Mouse (Mus musculus): Measurements from ENCODE around the gene Capn13. TPM values are rescaled to one million over a fixed set of nuclear protein-coding genes. Genes with fewer than 3 reads are reported as not detected.

The Capn13 gene
- polyA plus RNA-seq, 1 experiment from 2014 or later: 0.26 TPM

GRCm38 (mm10) chr17:73390191-73391089 lies 10.2 kb downstream of the Capn13 start:
- peaks cover 20% of the 10 kb centered on the region for H3K4me1 ChIP-seq (replicated peaks)
- H3K4me2 ChIP-seq: no peak overlapping the region
- H3K27ac ChIP-seq (replicated peaks): peak overlapping the region; percentile 71
- no peaks in the 10 kb centered on the region for H3K36me3 ChIP-seq
- 38% methylated on average over 7 of the region's 7 CpGs for WGBS
- no peak overlapping the region for H3K9ac ChIP-seq
- H3K4me3 ChIP-seq: no peak overlapping the region
- ATAC-seq (ENCODE audit: low FRiP score, low read depth): peak; percentile 87
- no peaks in the 10 kb centered on the region for H3K27me3 ChIP-seq
- no peaks in the 10 kb centered on the region for H3K9me3 ChIP-seq

DNA sequence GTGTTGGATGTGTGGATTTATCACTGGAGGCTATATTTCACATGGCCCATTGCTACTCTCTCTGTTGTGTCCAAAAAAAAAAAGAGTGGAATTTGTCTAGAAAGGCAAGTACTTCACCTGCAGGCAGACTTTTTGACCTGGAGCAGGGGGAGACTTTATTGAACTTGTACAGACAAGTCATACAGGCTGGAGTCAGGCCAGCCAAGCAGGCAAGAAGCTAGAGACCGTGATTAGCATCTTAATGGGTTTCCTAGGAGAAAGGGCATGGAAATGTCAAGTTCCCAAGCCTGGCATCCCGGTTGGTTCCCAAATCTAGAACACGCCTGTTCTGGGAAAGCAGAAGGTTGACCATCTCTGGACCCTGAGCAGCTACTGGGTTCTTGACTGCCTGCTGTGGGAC lies 11.3 kb downstream of the Capn13 start:
- H3K36me3 ChIP-seq: no peaks in the 10 kb centered on the region
- ATAC-seq (ENCODE audit: low FRiP score, low read depth): no peak
- no peak overlapping the region for H3K4me2 ChIP-seq
- H3K4me3 ChIP-seq: no peak overlapping the region
- H3K9ac ChIP-seq: no peak overlapping the region
- H3K4me1 ChIP-seq (replicated peaks): peaks cover 20% of the 10 kb centered on the region
- H3K27ac ChIP-seq (replicated peaks): 0 out of 2 replicates have a peak overlapping the region, but pooled peaks have one; percentile 71
- H3K27me3 ChIP-seq: no peaks in the 10 kb centered on the region
- 55% methylated on average over 3 of the region's 3 CpGs for WGBS
- H3K9me3 ChIP-seq: no peaks in the 10 kb centered on the region

GRCm38 (mm10) chr17:73386581-73386980 lies 14.1 kb downstream of the Capn13 start:
- H3K36me3 ChIP-seq: no peaks in the 10 kb centered on the region

DNA sequence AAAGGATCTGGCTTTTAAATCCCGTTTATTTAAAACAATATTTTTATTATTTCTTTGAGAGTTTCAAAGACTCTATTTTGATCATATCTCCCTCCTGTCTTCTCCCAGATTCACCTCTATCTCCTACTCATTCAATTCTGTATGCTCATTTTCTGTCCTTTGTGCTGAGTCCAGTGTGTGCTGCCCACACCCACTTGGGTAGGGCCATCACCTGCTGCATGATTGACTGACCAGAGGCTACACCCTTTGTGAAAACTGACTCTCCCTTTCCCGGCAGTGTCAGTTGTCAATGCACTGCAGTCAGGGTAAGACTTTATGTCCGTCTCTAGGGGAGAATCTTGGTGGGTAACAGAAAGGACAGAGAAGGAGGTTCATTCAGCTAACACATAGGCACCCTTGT lies 14.7 kb downstream of the Capn13 start:
- H3K4me1 ChIP-seq (replicated peaks): peaks cover 20% of the 10 kb centered on the region
- no peaks in the 10 kb centered on the region for H3K9me3 ChIP-seq
- no peak overlapping the region for H3K4me3 ChIP-seq
- no peaks in the 10 kb centered on the region for H3K27me3 ChIP-seq
- H3K36me3 ChIP-seq: no peaks in the 10 kb centered on the region
- no peak overlapping the region for H3K4me2 ChIP-seq
- H3K9ac ChIP-seq: no peak overlapping the region
- no peak overlapping the region for H3K27ac ChIP-seq (replicated peaks)
- ATAC-seq (ENCODE audit: low FRiP score, low read depth): no peak
- WGBS: 77% methylated on average over 3 of the region's 3 CpGs

More at GRCm38 (mm10) chr17:73386581-73386980, 14.1 kb downstream of the Capn13 start:
- Histone ChIP-seq H3K4me2 (no peak overlapping the region), H3K4me1 (replicated peaks) (peaks cover 20% of the 10 kb centered on the region), H3K4me3 (no peak overlapping the region), H3K27me3 (no peaks in the 10 kb centered on the region), H3K27ac (replicated peaks) (no peak overlapping the region), H3K9me3 (no peaks in the 10 kb centered on the region), H3K9ac (no peak overlapping the region)
- ATAC-seq (ENCODE audit: low FRiP score, low read depth): no peak
- WGBS: 81% methylated on average over 2 of the region's 2 CpGs

GRCm38 (mm10) chr17:73382327-73383014 lies 18.2 kb downstream of the Capn13 start:
- no peaks in the 10 kb centered on the region for H3K36me3 ChIP-seq
- no peak overlapping the region for H3K4me2 ChIP-seq
- no peak overlapping the region for H3K4me3 ChIP-seq
- no peak overlapping the region for H3K9ac ChIP-seq
- H3K4me1 ChIP-seq (replicated peaks): no peaks in the 10 kb centered on the region
- H3K27me3 ChIP-seq: no peaks in the 10 kb centered on the region
- ATAC-seq (ENCODE audit: low FRiP score, low read depth): no peak
- 76% methylated on average over 9 of the region's 9 CpGs for WGBS
- H3K9me3 ChIP-seq: no peaks in the 10 kb centered on the region
- no peak overlapping the region for H3K27ac ChIP-seq (replicated peaks)

DNA sequence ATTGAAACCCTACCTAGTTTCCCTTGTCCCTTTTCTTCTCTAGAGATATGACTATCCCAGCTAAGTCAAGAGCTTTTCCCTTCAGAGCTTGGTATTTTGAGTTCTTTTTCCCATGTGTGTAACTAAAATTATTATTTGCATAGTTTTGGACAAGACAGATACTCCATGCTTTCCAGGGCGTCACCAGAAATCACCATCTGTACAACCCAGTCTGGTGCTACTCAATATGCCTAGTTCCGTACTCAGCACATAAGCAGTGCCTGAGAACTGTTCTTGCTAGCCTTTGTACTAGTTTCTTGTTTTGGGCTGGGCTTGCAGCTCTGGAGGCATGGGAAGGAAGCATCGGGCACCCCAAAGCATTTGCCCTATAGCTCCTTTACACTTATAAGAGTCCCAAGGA lies 19.0 kb downstream of the Capn13 start:
- Histone ChIP-seq H3K4me3 (no peak overlapping the region), H3K9ac (no peak overlapping the region), H3K27ac (replicated peaks) (no peak overlapping the region), H3K36me3 (no peaks in the 10 kb centered on the region), H3K4me2 (no peak overlapping the region), H3K27me3 (no peaks in the 10 kb centered on the region), H3K4me1 (replicated peaks) (no peaks in the 10 kb centered on the region), H3K9me3 (no peaks in the 10 kb centered on the region)
- 96% methylated on average over 3 of the region's 3 CpGs for WGBS
- no peak for ATAC-seq (ENCODE audit: low FRiP score, low read depth)

GRCm38 (mm10) chr17:73377778-73378484 lies 22.7 kb downstream of the Capn13 start:
- WGBS: 87% methylated on average over 7 of the region's 7 CpGs
- Histone ChIP-seq H3K4me2 (no peak overlapping the region), H3K4me1 (replicated peaks) (no peaks in the 10 kb centered on the region), H3K27me3 (no peaks in the 10 kb centered on the region), H3K4me3 (no peak overlapping the region), H3K36me3 (no peaks in the 10 kb centered on the region), H3K9ac (no peak overlapping the region), H3K27ac (replicated peaks) (no peak overlapping the region), H3K9me3 (no peaks in the 10 kb centered on the region)
- ATAC-seq (ENCODE audit: low FRiP score, low read depth): no peak

DNA sequence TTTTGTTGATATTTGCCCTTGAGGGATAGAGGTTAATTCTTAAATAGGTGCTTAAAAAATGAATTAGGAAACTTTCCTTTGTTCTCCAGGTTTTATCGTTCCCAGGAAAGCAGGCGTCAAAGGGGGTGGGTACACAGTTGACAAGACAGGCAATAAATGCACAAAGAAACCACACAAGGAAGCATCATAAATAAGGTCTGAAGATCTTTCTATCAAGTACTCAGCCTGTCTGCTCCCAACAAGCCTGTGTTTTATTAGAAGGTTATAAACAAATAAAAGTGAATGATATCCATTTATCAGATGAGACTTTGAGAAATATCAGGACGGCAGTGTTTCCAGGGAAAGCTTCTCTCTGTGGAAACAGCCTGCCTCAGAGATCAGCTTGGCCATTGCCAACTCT lies 33.3 kb downstream of the Capn13 start:
- Histone ChIP-seq H3K4me2 (no peak overlapping the region), H3K4me3 (no peak overlapping the region), H3K4me1 (replicated peaks) (no peaks in the 10 kb centered on the region), H3K27ac (replicated peaks) (no peak overlapping the region), H3K9ac (no peak overlapping the region), H3K27me3 (no peaks in the 10 kb centered on the region), H3K9me3 (no peaks in the 10 kb centered on the region), H3K36me3 (no peaks in the 10 kb centered on the region)
- ATAC-seq (ENCODE audit: low FRiP score, low read depth): no peak
- 73% methylated on average over 3 of the region's 3 CpGs for WGBS

DNA sequence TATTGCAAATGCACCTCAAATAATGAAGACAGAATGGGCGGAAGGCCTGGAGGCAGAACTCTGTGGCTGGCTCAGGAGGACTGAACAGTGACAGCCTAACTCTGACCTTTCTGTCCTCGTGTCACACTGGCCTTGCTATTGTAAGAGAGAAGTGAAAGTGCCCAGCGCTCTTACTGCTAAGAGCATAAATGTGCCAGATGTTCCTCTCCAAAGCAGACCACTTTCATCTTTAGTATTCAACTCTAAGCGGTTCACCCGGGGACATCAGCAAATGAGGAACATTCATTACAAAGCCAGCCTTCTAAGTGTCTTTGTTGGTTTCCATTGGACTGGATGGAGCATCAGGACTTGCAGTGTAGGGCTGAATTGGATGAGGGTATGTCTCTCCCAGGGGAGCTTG lies 39.6 kb downstream of the Capn13 start:
- H3K4me2 ChIP-seq: no peak overlapping the region
- H3K4me1 ChIP-seq (replicated peaks): no peaks in the 10 kb centered on the region
- ATAC-seq (ENCODE audit: low FRiP score, low read depth): no peak
- no peaks in the 10 kb centered on the region for H3K27me3 ChIP-seq
- H3K27ac ChIP-seq (replicated peaks): no peak overlapping the region
- no peak overlapping the region for H3K4me3 ChIP-seq
- no peaks in the 10 kb centered on the region for H3K36me3 ChIP-seq
- H3K9me3 ChIP-seq: no peaks in the 10 kb centered on the region
- 50% methylated on average over 5 of the region's 5 CpGs for WGBS
- H3K9ac ChIP-seq: no peak overlapping the region

DNA sequence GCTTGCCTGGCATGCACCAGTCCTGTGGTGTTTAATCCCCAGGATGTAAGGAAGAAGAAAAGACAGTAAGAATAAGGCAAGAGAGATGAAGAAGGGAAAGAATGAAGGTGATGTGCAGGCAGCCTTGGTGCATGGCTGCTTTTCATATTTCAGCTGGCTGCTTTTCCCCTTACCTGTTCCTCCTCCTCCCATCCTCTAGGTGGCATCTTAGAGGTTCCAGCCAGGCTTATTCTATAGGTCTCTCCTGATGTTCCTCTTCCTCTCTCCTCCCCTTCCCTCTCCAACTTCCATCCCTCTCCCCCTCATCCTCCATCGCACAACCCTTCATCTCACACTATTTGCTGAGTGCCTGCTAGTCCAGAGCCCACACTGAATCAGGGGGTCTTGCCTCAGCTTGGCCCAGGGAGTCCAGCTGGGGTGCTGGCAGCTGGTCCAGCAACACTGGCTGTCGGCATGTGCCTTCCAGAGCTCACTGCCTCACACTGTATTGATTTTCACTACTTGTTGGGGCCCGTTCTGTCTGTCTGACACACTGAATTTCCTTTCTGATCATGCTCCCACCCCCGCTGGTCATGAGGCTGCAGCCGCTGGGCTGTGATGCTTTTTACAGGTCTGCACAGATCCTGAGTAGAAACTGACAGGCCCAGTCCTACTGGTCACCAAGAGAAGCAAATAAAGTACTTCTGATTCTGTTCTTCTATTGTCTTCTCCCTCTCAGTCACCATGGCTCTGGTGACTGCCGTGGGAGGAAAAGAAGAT lies 56.9 kb downstream of the Capn13 start:
- H3K36me3 ChIP-seq: no peaks in the 10 kb centered on the region
- peaks cover 8% of the 10 kb centered on the region for H3K4me1 ChIP-seq (replicated peaks)
- H3K27me3 ChIP-seq: no peaks in the 10 kb centered on the region
- H3K9me3 ChIP-seq: no peaks in the 10 kb centered on the region
- H3K4me2 ChIP-seq: no peak overlapping the region
- ATAC-seq (ENCODE audit: low FRiP score, low read depth): no peak
- H3K27ac ChIP-seq (replicated peaks): no peak overlapping the region
- WGBS: 79% methylated on average over 6 of the region's 6 CpGs
- no peak overlapping the region for H3K4me3 ChIP-seq
- H3K9ac ChIP-seq: no peak overlapping the region

GRCm38 (mm10) chr17:73342673-73343072 lies 58.0 kb downstream of the Capn13 start:
- no peaks in the 10 kb centered on the region for H3K36me3 ChIP-seq
- H3K9ac ChIP-seq: no peak overlapping the region
- H3K9me3 ChIP-seq: no peaks in the 10 kb centered on the region
- H3K4me3 ChIP-seq: no peak overlapping the region
- H3K27me3 ChIP-seq: no peaks in the 10 kb centered on the region
- WGBS: 55% methylated on average over 14 of the region's 14 CpGs
- ATAC-seq (ENCODE audit: low FRiP score, low read depth): 0 out of 2 replicates have a peak, but pooled peaks have one; percentile 49
- 0 out of 2 replicates have a peak overlapping the region, but pooled peaks have one; percentile 0 for H3K4me2 ChIP-seq
- H3K27ac ChIP-seq (replicated peaks): no peak overlapping the region
- peaks cover 8% of the 10 kb centered on the region for H3K4me1 ChIP-seq (replicated peaks)
